Mouse (Mus musculus): ENCODE data around the gene Dnmbp.

The Dnmbp gene

GRCm38 (mm10) chr19:43803866-43804265, 136.1 kb downstream of the Dnmbp start:
- in situ Hi-C loops (cut with MboI), result no loop called here

DNA sequence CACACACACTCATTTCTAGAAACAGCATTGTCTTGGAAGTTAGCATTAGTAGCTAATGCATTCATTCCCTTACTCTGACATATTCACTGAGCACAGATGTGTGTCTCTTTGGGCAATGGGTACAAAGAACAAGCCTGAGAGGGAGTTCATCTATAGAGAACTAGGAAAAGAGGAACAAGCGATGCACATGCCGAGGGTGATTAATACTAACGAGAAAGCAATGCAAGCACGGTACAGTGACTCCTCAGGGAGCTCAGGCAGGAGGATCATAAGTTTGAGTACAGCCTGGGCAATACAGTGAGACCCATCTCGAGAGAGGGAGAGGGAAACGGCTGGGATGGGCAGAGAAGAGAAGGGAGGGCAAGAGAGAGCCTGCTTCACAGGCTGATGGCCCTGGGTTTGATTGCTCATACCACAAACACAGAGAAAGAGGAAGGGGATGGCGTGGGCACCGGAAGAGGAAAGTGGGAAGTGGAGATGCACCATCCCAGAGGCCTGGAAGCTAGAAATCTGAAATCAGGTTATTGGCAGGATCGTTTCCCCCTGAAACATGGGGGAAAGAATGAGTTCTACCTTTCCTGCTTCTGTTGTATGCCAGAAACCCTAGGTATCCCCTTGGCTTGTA, 138.5 kb downstream of the Dnmbp start:
- in situ Hi-C loops (cut with MboI), result no loop called here

GRCm38 (mm10) chr19:43797216-43797615, 142.8 kb downstream of the Dnmbp start:
- in situ Hi-C loops (cut with MboI), result no loop called here
